Mouse (Mus musculus): ENCODE results near the gene 2700049A03Rik.
A peak's percentile ranks its signal among the peaks of the same experiment; 100 is the strongest.
"Not testable (repeated sequence)": the region's sequence is repeated elsewhere in the genome, so short reads cannot be mapped to it uniquely, and the experiment has no call there.

2700049A03Rik gene

GRCm38 (mm10) chr12:71136130-71136973 is at the start of gene 2700049A03Rik, which contains the start of gene Timm9:
Gene 2700049A03Rik (plus strand): TSS chr12:71136848.
Gene Timm9 (minus strand): TSS chr12:71136684.
- DNase-seq (ENCODE audit: extremely low read depth, low read depth, low spot score): peak; percentile 30

- DNase-seq (ENCODE audit: extremely low read depth, low read depth, low spot score): not testable (repeated sequence)
These were observed 32.4 kb upstream of the 2700049A03Rik start for GRCm38 (mm10) chr12:71104275-71104674.

GRCm38 (mm10) chr12:71107216-71107771 is 29.4 kb upstream of the 2700049A03Rik start:
- no peak for DNase-seq (ENCODE audit: extremely low read depth, low read depth, low spot score)

- DNase-seq (ENCODE audit: extremely low read depth, low read depth, low spot score): no peak
These were observed 25.3 kb upstream of the 2700049A03Rik start, which contains the start of gene Tomm20l for GRCm38 (mm10) chr12:71111331-71111730. Gene Tomm20l (plus strand): TSS chr12:71111428.

- no peak for DNase-seq (ENCODE audit: extremely low read depth, low read depth, low spot score)
These were observed 23.6 kb upstream of the 2700049A03Rik start for GRCm38 (mm10) chr12:71113074-71113473.

GRCm38 (mm10) chr12:71113675-71114288 is 22.9 kb upstream of the 2700049A03Rik start:
- DNase-seq (ENCODE audit: extremely low read depth, low read depth, low spot score): no peak

GRCm38 (mm10) chr12:71116411-71116810 is 20.2 kb upstream of the 2700049A03Rik start:
- DNase-seq (ENCODE audit: extremely low read depth, low read depth, low spot score): no peak

GRCm38 (mm10) chr12:71122731-71123130 is 13.9 kb upstream of the 2700049A03Rik start:
- DNase-seq (ENCODE audit: extremely low read depth, low read depth, low spot score): no peak

- DNase-seq (ENCODE audit: extremely low read depth, low read depth, low spot score): no peak
These were observed 13.4 kb upstream of the 2700049A03Rik start for GRCm38 (mm10) chr12:71123286-71123685.

- no peak for DNase-seq (ENCODE audit: extremely low read depth, low read depth, low spot score)
These were observed 1.1 kb upstream of the 2700049A03Rik start for GRCm38 (mm10) chr12:71135581-71135980.

- peak; percentile 31 for DNase-seq (ENCODE audit: extremely low read depth, low read depth, low spot score)
These were observed 385 bp downstream of the 2700049A03Rik start for GRCm38 (mm10) chr12:71136974-71137491.

GRCm38 (mm10) chr12:71137686-71138085 is 1.0 kb downstream of the 2700049A03Rik start:
- no peak for DNase-seq (ENCODE audit: extremely low read depth, low read depth, low spot score)

GRCm38 (mm10) chr12:71139258-71139828 is 2.7 kb downstream of the 2700049A03Rik start:
- DNase-seq (ENCODE audit: extremely low read depth, low read depth, low spot score): no peak

- DNase-seq (ENCODE audit: extremely low read depth, low read depth, low spot score): no peak
These were observed 4.5 kb downstream of the 2700049A03Rik start for GRCm38 (mm10) chr12:71141189-71141588.

GRCm38 (mm10) chr12:71147641-71148040 is 11.0 kb downstream of the 2700049A03Rik start:
- DNase-seq (ENCODE audit: extremely low read depth, low read depth, low spot score): no peak

- DNase-seq (ENCODE audit: extremely low read depth, low read depth, low spot score): no peak
These were observed 12.2 kb downstream of the 2700049A03Rik start for GRCm38 (mm10) chr12:71148801-71149200.

- DNase-seq (ENCODE audit: extremely low read depth, low read depth, low spot score): no peak
These were observed 12.8 kb downstream of the 2700049A03Rik start for GRCm38 (mm10) chr12:71149456-71149855.

GRCm38 (mm10) chr12:71150167-71150566 is 13.5 kb downstream of the 2700049A03Rik start:
- no peak for DNase-seq (ENCODE audit: extremely low read depth, low read depth, low spot score)

GRCm38 (mm10) chr12:71154979-71155378 is 18.3 kb downstream of the 2700049A03Rik start:
- no peak for DNase-seq (ENCODE audit: extremely low read depth, low read depth, low spot score)

GRCm38 (mm10) chr12:71157974-71158373 is 21.3 kb downstream of the 2700049A03Rik start:
- DNase-seq (ENCODE audit: extremely low read depth, low read depth, low spot score): no peak

- no peak for DNase-seq (ENCODE audit: extremely low read depth, low read depth, low spot score)
These were observed 27.8 kb downstream of the 2700049A03Rik start for GRCm38 (mm10) chr12:71164410-71164809.

Measured in fat pad, adult 2 months (tissue).